Mouse (Mus musculus): Measurements from ENCODE around the gene Metrn. TPM values are rescaled to one million over a fixed set of nuclear protein-coding genes. Genes with fewer than 3 reads are reported as not detected.
A peak's percentile ranks its signal among the peaks of the same experiment; 100 is the strongest.

Metrn gene
- polyA plus RNA-seq, 1 experiment from 2014 or later: 3.0 TPM

GRCm38 (mm10) chr17:25806507-25806906, 9.6 kb upstream of the Metrn start:
- WGBS (ENCODE audit: missing documents): 79% methylated on average over 2 of the region's 4 CpGs
- Histone ChIP-seq H3K79me2 (ENCODE audit: inconsistent target) (no peaks in the 10 kb centered on the region), H3K4me3 (ENCODE audit: inconsistent target) (no peak overlapping the region), H3K36me3 (ENCODE audit: inconsistent target) (no peaks in the 10 kb centered on the region), H3K27ac (no peak overlapping the region)

GRCm38 (mm10) chr17:25802825-25803517, 6.0 kb upstream of the Metrn start:
- Histone ChIP-seq H3K27ac (no peak overlapping the region), H3K36me3 (ENCODE audit: inconsistent target) (no peaks in the 10 kb centered on the region), H3K4me3 (ENCODE audit: inconsistent target) (no peak overlapping the region), H3K79me2 (ENCODE audit: inconsistent target) (no peaks in the 10 kb centered on the region)
- 15% methylated on average over 10 of the region's 10 CpGs for WGBS (ENCODE audit: missing documents)

GRCm38 (mm10) chr17:25801029-25801428, 4.1 kb upstream of the Metrn start:
- 8% methylated on average over 6 of the region's 6 CpGs for WGBS (ENCODE audit: missing documents)
- Histone ChIP-seq H3K4me3 (ENCODE audit: inconsistent target) (no peak overlapping the region), H3K27ac (no peak overlapping the region), H3K79me2 (ENCODE audit: inconsistent target) (no peaks in the 10 kb centered on the region), H3K36me3 (ENCODE audit: inconsistent target) (no peaks in the 10 kb centered on the region)

GRCm38 (mm10) chr17:25796211-25796771, 645 bp downstream of the Metrn start:
- WGBS (ENCODE audit: missing documents): 1% methylated on average over 37 of the region's 37 CpGs

GRCm38 (mm10) chr17:25795609-25796092, 1.3 kb downstream of the Metrn start, which contains the start of gene AC134908.4:
Gene AC134908.4, minus strand, starts transcription at chr17:25795659.
- Histone ChIP-seq H3K36me3 (ENCODE audit: inconsistent target) (no peaks in the 10 kb centered on the region), H3K79me2 (ENCODE audit: inconsistent target) (peaks cover 13% of the 10 kb centered on the region; the same call in 1 of the 2 replicates), H3K4me3 (ENCODE audit: inconsistent target) (peak within 1 kb of the TSS; percentile 53), H3K27ac (no peak within 1 kb of the TSS)
- 77% methylated on average over 6 of the region's 6 CpGs for WGBS (ENCODE audit: missing documents)

More at GRCm38 (mm10) chr17:25796211-25796771, 645 bp downstream of the Metrn start:
- no peaks in the 10 kb centered on the region for H3K36me3 ChIP-seq (ENCODE audit: inconsistent target)
- peak overlapping the region; percentile 53 for H3K4me3 ChIP-seq (ENCODE audit: inconsistent target)
- no peak overlapping the region for H3K27ac ChIP-seq
- H3K79me2 ChIP-seq (ENCODE audit: inconsistent target): peaks cover 7% of the 10 kb centered on the region; the same call in 1 of the 2 replicates

- Histone ChIP-seq H3K27ac (no peak overlapping the region), H3K4me3 (ENCODE audit: inconsistent target) (no peak overlapping the region), H3K79me2 (ENCODE audit: inconsistent target) (peaks cover 15% of the 10 kb centered on the region; the same call in 1 of the 2 replicates), H3K36me3 (ENCODE audit: inconsistent target) (no peaks in the 10 kb centered on the region)
- 97% methylated on average over 14 of the region's 17 CpGs for WGBS (ENCODE audit: missing documents)
Measured at GRCm38 (mm10) chr17:25794998-25795397, 1.9 kb downstream of the Metrn start.

GRCm38 (mm10) chr17:25794197-25794596, 2.7 kb downstream of the Metrn start:
- WGBS (ENCODE audit: missing documents): 96% methylated on average over 13 of the region's 13 CpGs
- no peak overlapping the region for H3K4me3 ChIP-seq (ENCODE audit: inconsistent target)
- H3K36me3 ChIP-seq (ENCODE audit: inconsistent target): peaks cover 7% of the 10 kb centered on the region; the same call in 1 of the 2 replicates
- H3K79me2 ChIP-seq (ENCODE audit: inconsistent target): peaks cover 15% of the 10 kb centered on the region; the same call in 1 of the 2 replicates
- H3K27ac ChIP-seq: no peak overlapping the region

- peaks cover 14% of the 10 kb centered on the region; the same call in 1 of the 2 replicates for H3K36me3 ChIP-seq (ENCODE audit: inconsistent target)
- WGBS (ENCODE audit: missing documents): 0% methylated on average over 14 of the region's 14 CpGs
Measured at GRCm38 (mm10) chr17:25792615-25793014, 4.3 kb downstream of the Metrn start, which contains the start of gene Fam173a. Gene Fam173a, minus strand, starts transcription at chr17:25792901.

GRCm38 (mm10) chr17:25791843-25792527, 5.0 kb downstream of the Metrn start:
- 1% methylated on average over 42 of the region's 45 CpGs for WGBS (ENCODE audit: missing documents)
- H3K79me2 ChIP-seq (ENCODE audit: inconsistent target): peaks cover 15% of the 10 kb centered on the region; the same call in 1 of the 2 replicates
- peak overlapping the region; percentile 78 for H3K27ac ChIP-seq
- peaks cover 14% of the 10 kb centered on the region; the same call in 1 of the 2 replicates for H3K36me3 ChIP-seq (ENCODE audit: inconsistent target)
- peak overlapping the region; percentile 91 for H3K4me3 ChIP-seq (ENCODE audit: inconsistent target)

More at GRCm38 (mm10) chr17:25792615-25793014, 4.3 kb downstream of the Metrn start, which contains the start of gene Fam173a:
- peaks cover 15% of the 10 kb centered on the region; the same call in 1 of the 2 replicates for H3K79me2 ChIP-seq (ENCODE audit: inconsistent target)
- peak within 1 kb of the TSS; percentile 91 for H3K4me3 ChIP-seq (ENCODE audit: inconsistent target)
- peak within 1 kb of the TSS; percentile 78 for H3K27ac ChIP-seq

GRCm38 (mm10) chr17:25791320-25791842, 5.6 kb downstream of the Metrn start:
- Histone ChIP-seq H3K36me3 (ENCODE audit: inconsistent target) (peaks cover 14% of the 10 kb centered on the region; the same call in 1 of the 2 replicates), H3K79me2 (ENCODE audit: inconsistent target) (peaks cover 15% of the 10 kb centered on the region; the same call in 1 of the 2 replicates), H3K4me3 (ENCODE audit: inconsistent target) (peak overlapping the region; percentile 91), H3K27ac (peak overlapping the region; percentile 78)
- WGBS (ENCODE audit: missing documents): 28% methylated on average over 19 of the region's 19 CpGs

- 98% methylated on average over 9 of the region's 9 CpGs for WGBS (ENCODE audit: missing documents)
- H3K27ac ChIP-seq: no peak overlapping the region
- peaks cover 23% of the 10 kb centered on the region for H3K36me3 ChIP-seq (ENCODE audit: inconsistent target)
- H3K79me2 ChIP-seq (ENCODE audit: inconsistent target): peaks cover 23% of the 10 kb centered on the region; the same call in 1 of the 2 replicates
- no peak overlapping the region for H3K4me3 ChIP-seq (ENCODE audit: inconsistent target)
Measured at GRCm38 (mm10) chr17:25786781-25787504, 10.0 kb downstream of the Metrn start.

- 87% methylated on average over 3 of the region's 3 CpGs for WGBS (ENCODE audit: missing documents)
- peak within 1 kb of the TSS; percentile 48 for H3K27ac ChIP-seq
- peaks cover 29% of the 10 kb centered on the region for H3K36me3 ChIP-seq (ENCODE audit: inconsistent target)
- H3K4me3 ChIP-seq (ENCODE audit: inconsistent target): peak within 1 kb of the TSS; percentile 68
- H3K79me2 ChIP-seq (ENCODE audit: inconsistent target): peaks cover 17% of the 10 kb centered on the region; the same call in 1 of the 2 replicates
Measured at GRCm38 (mm10) chr17:25786280-25786679, 10.7 kb downstream of the Metrn start, which contains the start of gene Ccdc78. Gene Ccdc78, plus strand, starts transcription at chr17:25786580.

- Histone ChIP-seq H3K27ac (peak within 1 kb of the TSS; percentile 48), H3K79me2 (ENCODE audit: inconsistent target) (peaks cover 9% of the 10 kb centered on the region; the same call in 1 of the 2 replicates), H3K36me3 (ENCODE audit: inconsistent target) (peaks cover 39% of the 10 kb centered on the region), H3K4me3 (ENCODE audit: inconsistent target) (peak within 1 kb of the TSS; percentile 68)
- WGBS (ENCODE audit: missing documents): 0% methylated on average over 23 of the region's 23 CpGs
Measured at GRCm38 (mm10) chr17:25785281-25785745, 11.6 kb downstream of the Metrn start, which contains the start of gene Haghl. Gene Haghl, minus strand, starts transcription at chr17:25785673.

Data from macrophage (primary cell).